Mouse (Mus musculus) layer of hippocampus, adult 11-12 months (tissue): ENCODE data around the gene Adgrg6.

ENCODE experiments used
- DNase-seq: peaks from one replicate; pipeline ENCODE4 v3.0.0; 2022; ENCODE audit warnings: low spot score

Adgrg6 gene

DNA sequence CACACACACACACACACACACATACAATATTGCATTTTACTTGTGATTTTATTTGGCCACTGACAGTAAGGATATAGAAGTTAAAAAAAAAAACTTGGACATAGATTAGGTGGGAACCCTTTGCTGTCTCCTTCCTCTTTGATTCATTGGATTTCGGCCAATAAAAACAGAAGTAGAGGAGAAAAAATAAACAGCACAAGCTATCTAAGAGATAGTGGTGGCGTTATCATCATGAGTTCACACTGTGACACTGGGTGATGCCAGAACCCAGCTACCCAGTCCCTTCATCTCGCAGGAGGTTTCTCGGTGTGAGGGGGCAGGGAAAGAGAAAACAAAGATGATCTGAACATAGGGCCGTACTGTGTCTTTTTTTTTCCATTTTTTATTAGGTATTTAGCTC is 62.2 kb downstream of the Adgrg6 start:
- no peak for DNase-seq

GRCm38 (mm10) chr10:14482483-14482882 is 63.0 kb downstream of the Adgrg6 start:
- DNase-seq = peak; percentile 28

DNA sequence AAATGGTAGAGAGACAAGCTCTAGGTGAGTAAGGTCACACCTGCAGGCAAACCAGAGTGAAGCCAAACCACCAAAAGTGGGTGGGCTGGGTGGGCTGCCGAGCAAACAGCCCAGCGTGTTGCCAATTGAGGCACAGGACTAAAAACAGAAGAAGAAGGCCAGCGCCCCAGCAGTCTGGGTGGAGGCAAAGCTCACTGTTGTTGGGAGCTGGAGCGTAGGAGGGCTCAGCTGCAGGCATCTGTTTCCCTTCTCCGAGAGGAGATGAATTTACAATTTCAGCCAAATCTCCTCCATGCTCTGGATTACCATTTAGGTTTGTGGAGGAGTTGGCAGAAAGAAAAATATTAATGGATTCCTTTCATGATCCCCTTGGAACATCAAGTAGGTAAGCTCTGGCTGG is 64.5 kb downstream of the Adgrg6 start:
- DNase-seq = no peak

DNA sequence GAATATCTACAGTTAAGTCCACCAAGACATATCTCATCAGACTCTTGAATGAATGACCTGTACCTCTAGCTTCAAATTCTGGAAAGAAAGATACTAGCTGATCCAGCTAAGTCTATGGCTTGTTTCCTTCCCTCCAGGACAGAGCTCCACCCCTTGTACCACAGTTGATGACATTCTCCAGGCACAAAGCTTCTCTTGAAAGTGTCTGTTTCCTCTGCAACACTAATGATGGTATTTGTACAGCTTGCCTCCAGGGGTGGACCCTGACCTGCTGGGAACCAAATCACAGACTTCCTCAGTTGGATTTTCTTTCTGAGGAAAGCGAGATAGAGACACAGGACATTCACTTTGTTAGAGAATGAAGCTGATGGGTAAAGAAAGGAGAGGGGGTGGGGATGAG is 69.1 kb downstream of the Adgrg6 start:
- no peak for DNase-seq

DNA sequence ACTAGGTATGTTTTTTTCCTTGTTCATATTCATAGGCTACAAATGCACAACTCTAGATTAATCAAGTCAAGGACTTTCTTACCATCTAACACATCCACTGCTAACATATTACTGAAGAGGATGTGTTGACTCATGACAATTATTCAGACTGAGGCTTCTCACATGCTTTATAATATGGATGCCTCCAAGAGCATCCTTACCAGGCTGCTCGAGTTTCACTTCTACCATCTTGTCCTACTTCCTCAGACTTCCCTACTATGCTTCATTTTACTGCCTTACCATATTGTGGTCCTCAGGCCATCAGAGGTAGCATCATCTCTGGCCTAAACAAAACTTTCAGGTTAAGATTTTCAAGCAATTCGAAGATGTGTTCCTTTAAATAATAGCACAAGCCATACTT is 69.8 kb downstream of the Adgrg6 start:
- no peak for DNase-seq

GRCm38 (mm10) chr10:14474541-14475305 is 70.7 kb downstream of the Adgrg6 start:
- DNase-seq = no peak

DNA sequence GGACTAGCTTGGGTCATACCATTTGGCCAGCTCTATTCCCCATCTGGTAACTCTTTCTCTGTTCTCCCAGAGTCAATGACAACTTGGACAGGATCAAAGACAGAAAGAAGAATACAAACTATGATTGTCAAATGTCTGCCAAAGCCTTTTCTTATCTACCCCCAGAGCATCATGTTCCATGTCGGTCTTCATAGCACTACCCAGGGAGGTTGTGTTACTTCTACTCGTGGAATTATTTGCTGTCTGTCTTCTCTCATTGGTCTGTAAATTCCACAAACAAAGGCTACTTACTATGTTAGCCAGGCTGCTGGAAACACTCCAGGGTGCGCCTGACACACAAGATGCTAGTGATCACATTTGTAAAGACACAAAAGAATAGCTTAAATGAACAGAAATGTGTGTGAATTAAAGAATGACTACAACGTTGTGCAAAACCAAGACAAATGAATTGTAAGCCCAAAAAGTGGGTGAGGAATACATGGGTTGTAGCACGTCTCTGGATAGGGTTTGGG is 74.4 kb downstream of the Adgrg6 start:
- DNase-seq = no peak

DNA sequence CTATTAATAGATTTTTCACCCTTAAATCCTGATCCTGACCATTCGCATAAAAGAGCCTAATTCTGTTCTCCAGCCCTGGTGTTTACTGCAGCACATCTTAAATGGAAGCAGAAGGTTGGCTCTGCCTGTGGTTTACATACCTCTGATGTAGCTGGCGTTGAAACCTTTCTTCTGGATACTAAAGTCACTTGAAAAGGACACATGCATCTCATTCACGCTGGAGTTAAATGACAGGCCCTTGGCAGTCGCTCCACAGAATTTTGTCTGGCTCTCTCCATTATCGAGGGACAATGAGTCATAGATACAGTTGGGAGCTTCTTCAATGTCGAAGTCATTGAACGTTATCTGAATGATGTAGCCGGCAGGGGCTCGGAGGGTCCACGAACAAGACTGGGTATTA is 76.8 kb downstream of the Adgrg6 start:
- no peak for DNase-seq

DNA sequence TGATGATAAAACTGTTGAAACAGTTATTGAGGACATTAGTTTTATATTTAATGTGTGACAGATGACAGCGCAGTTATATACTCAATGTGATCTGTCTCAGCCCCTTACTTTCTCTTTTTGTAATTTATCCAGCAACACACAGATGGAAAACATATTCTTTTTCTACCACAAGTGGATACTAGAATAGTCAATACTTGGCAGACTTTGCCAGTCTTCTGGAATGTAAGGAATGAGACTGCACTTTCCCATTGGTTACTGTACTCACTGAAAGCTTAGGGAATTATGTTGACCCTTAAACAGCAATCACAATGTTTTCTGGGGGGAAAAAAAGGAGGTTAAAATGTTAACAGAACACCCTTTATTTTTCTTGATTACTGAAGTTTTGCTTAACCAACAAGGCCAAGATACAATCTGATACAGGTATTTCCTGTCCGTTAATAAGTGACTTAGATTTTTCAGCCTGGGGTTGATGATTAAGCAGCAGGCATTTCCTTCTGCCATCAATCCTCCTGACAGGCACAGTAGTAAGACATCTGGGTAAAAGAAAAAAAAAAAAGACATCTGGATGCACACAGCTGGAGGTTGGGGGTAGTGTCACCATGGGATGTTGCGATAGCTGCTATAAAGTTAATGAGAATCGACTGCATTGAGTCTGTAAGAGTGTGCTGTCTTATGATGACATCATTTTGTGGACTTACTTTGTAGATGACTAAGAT is 81.5 kb downstream of the Adgrg6 start:
- DNase-seq = no peak

GRCm38 (mm10) chr10:14460933-14461514 is 84.4 kb downstream of the Adgrg6 start:
- no peak for DNase-seq

- DNase-seq = no peak
Observed at GRCm38 (mm10) chr10:14460252-14460932, 85.1 kb downstream of the Adgrg6 start.

- DNase-seq = no peak
Observed at GRCm38 (mm10) chr10:14459819-14460218, 85.6 kb downstream of the Adgrg6 start.

- no peak for DNase-seq
Observed at GRCm38 (mm10) chr10:14459330-14459729, 86.1 kb downstream of the Adgrg6 start.

GRCm38 (mm10) chr10:14454481-14454880 is 91.0 kb downstream of the Adgrg6 start:
- DNase-seq = no peak

DNA sequence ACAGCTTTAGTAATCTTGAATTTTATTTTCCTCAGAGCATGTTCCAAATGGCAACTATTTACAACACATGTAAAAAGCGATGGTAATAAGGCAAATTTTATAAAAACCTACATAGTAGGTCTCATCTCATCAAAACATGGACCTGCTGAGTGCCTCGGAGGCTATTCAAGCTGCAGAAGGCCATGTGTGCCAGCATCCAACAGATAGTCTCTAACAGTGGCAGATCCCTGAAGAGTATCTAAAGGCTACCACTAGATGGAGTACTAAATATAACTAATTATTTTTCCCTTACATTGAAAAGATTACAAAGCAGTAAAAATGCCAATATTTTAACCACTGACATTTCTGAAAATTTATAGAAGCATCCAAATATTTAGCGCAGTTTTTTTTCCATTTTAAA is 93.6 kb downstream of the Adgrg6 start:
- no peak for DNase-seq

- no peak for DNase-seq
Observed at GRCm38 (mm10) chr10:14450073-14450472, 95.4 kb downstream of the Adgrg6 start.

DNA sequence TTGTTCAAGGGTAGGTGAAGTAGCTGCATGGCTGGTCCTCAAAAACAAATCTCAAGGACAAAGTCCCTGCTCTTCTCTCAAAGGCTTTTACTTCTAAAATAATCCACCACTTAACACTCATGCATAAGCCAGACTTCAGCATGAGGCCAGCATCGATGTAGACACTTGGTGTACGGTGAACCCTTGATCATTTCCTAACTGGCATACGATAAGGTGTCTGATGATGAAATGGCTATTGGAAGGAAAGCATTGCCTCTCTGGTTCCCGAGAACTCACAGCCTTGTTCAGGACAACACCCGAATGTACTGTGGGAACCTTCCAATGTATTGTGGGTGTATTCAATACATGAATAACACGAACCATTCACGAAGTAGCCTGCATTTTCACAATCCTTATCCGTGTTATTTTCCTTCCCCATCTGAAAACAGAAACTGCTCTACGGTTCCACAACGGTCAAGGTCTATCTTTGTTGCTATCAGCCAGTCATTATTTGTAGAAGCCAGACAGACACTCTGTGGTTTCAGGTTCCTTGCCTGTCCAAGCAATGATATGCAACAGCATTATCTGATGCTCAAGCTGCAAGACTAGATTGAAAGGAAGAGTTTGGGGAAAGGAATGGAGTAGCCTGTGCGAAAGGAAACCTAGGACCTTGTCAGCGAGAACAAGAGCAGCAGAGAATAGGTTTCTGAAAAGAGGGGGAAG is 99.7 kb downstream of the Adgrg6 start:
- no peak for DNase-seq

GRCm38 (mm10) chr10:14440860-14441579 is 104.4 kb downstream of the Adgrg6 start:
- DNase-seq = no peak

DNA sequence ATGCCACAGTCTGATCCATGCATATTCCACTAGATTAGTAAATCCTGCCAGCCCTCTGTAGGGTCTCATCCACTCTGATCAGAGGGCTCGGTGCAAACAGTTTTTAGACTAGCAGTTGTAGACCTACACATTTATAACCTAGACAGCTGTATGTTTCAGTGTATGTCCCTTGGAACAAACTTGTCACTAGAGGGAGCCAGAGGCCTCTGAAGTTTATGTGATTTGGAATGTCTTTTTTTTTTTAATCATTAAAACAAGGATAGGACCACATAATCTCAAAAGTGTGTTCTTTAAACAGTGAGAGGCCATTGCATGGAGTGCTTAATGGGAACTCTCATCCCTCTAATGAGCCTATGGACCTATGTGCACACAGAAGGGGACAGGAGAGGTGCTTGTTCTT is 141.4 kb downstream of the Adgrg6 start:
- DNase-seq = peak; percentile 52

DNA sequence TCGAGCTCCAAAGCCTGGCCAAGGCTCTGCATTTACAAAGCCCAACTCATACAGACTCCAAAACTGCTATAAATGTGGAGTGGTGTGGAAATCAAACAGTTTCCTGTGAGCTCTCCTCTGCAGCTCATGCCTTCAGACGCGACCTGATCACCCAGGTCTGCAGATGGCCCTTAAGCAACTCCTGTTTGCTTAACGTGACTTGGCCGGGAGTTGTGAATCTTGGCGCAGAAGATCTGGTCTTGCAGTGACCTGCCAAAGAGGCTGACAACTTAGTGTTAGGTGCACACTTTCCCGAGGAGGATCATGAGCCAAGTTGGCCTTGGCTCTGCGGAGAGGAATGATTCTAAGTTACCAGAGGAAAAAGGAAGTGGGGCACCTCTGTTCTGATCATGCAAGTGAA is 143.7 kb downstream of the Adgrg6 start:
- DNase-seq = no peak

GRCm38 (mm10) chr10:14391025-14391639 is 154.3 kb downstream of the Adgrg6 start:
- peak; percentile 90 for DNase-seq
